Mouse (Mus musculus) adrenal gland, adult 2 months (tissue): Measurements from ENCODE around the gene 4931409K22Rik. TPM values are rescaled to one million over a fixed set of nuclear protein-coding genes. Genes with fewer than 3 reads are reported as not detected.
A peak's percentile ranks its signal among the peaks of the same experiment; 100 is the strongest.

Source experiments
- DNase-seq: peaks from one replicate; pipeline ENCODE4 v3.0.0; 2021
- polyA plus RNA-seq: library from polyadenylated mRNA; depleted of rRNA; stranded (reverse); fragments of >200 nt; gene quantifications from 2 replicates; pipeline ENCODE4 v1.2.3, GENCODE M21; 2012
- total RNA-seq, 2 experiments: library from RNA; stranded (reverse); gene quantifications; 2 replicates each; pipeline ENCODE4 v1.2.3; 2021

4931409K22Rik gene
- total and polyA plus RNA-seq, 3 experiments = not detected

DNA sequence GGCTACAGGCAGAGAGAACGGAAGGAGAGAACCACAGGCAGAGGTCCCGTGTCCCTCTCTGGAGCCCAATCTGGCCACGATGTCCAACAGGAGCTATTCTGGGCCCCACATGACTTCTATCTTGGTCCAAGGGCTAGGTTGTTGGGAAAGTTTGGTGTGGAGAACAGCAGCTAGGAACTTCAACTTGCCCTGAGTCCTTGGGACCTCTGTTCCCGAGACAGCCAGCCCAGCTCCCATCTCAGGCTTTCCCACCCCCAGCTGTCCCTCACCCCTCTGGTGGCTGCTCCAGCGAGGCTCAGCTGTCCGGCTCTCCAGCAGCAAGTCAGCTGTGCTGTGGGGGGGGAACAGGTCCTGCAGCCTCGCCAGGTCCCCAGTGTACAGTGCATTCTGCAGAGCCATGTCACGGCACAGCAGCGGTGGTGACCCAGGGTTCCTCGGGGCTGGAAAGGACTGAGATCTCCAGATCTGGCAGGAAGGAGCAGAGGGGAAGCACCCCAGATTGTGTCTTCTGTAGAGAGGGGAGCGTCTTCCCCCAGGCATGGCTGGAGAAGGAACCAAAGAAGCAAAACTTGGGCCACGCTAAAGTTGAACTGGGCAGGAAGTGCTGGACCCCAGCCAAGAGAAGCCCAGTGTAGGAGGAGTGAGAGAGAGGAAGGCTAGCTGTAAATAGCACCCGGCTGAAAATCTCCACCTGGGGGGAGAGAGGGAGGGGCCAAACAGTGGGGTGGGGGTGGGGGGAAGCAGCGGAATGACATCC, 16.0 kb downstream of the 4931409K22Rik start, which contains the start of gene Asb10:
Asb10 (minus strand) TSS at position 592 of the 757 bp plus-strand sequence.
- DNase-seq = peak; percentile 51

DNA sequence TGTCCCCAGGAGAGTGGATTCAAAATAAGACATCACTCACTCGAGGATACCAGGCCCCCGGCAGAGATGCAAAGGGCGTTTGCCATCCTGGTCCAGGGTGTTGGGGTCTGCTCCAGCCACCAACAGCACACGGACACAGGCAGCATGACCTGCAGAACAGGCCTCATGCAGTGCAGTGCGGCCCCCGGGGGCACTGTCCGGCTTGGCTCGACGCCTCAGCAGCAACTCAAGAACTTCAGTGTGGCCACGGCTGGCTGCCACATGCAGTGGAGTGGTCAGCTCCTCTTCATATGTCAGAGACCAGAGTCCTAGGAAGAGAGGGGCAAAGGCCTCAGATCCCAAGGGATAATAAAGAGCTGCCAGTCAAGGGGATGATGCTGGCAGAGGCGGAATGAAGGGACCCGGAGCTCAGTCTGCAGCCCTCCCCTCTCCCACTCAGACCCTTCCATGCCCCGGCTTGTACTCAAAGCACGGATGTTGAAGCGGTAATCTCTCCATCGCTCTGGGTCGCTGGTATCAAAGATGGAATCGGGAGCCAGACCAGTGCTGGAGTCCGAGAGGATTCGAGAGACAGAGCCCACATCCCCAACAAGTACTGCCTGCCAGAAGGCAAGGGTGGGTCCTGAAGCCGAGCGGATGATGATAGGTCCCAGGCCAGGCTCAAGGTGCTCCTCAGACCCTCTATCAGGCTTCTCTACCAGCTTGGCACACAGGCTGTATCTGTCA, 16.9 kb downstream of the 4931409K22Rik start:
- DNase-seq = no peak

GRCm38 (mm10) chr5:24537618-24538017, 19.0 kb downstream of the 4931409K22Rik start:
- DNase-seq = no peak

DNA sequence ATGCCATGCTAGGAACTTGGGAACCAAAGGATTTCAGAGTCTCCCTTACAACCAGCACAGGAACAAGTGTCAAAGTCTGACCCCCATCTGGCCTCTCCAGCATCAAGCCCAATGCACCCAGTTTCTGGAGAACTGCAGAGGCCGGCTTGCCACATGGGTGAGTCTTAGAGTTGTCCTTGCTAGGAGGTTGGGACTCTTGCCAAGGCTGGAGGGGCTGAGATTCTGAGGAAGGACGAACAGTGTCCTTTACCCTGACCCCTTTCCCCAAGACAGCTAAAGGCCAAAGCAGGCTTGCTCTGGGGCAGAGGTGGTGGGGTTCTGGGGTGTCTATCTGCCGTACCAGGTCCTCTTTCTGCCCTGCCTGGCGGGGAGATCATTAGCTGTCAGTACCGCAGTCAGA, 20.1 kb downstream of the 4931409K22Rik start:
- peak; percentile 66 for DNase-seq

- DNase-seq = no peak
These were observed 20.9 kb downstream of the 4931409K22Rik start for GRCm38 (mm10) chr5:24535731-24536130.

GRCm38 (mm10) chr5:24534292-24534691, 22.3 kb downstream of the 4931409K22Rik start:
- no peak for DNase-seq

DNA sequence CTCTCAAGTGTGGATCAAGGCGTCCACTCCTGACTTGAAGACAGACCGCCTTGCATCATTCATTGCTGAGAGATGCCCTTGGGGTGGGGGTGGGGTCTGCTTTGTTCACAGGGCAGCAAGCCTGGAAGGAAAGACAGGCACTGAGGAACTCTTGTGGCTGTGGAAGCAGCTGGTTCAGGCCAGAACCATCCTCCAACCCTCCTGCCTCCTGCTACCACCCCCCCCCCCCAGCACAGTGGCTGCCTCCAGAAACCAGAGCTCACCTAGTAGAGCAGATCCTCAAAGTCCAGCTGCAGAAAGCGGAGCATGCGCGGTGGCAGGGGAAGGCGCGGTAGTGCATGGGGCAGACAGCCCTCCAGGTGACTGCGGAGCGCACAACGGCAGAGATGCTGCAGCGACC, 23.2 kb downstream of the 4931409K22Rik start:
- DNase-seq = no peak

DNA sequence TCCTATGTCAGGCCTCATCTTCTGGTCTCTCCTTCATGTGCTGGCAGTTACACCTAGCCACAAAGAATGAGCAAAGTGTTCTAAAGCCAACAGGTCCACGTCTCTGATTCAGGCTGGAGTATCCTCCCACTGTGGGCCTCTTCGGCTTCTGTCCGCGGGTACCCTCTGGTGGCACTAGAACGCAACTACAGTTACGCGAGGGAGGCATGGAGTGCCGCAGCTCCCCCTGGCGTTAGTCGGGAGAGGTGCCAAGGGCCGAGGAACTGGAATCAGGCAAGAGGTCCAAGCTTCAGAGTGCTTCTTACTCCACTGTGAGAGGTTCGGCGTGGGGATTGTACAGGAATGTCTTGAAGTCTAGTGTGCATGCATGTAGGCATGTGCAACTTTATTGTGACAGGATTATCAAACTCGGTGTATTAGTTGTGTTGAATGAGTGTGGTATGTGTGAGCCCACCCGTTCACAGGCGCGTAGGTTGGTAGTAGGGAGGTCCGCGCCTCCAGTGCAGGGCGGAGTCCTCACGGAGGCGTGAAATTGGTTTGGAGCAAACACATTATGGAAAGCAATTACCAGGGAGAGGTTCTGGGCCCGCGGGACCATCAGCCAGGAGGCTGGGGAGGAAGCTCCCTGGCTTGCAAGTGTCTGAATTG, 26.4 kb downstream of the 4931409K22Rik start:
- peak; percentile 91 for DNase-seq

DNA sequence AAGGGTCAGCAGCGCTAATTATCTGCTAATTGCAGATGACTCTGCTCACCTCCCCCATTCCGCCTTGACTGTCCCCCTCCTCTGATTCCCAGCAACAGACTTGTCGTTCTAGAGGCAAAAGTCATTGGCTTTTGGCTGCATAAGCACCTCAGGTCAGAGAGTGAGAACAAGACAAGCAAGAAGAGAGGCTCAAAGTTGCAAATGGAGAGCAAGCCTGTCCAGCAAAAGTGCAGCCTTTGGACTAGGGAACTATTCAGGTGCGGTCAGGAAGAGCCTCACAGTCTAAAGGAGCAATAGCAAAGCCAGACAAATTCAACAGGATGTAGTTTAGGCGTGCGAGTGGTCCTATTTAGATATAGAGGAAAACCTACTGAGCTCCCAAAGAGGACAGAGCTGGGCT, 28.8 kb downstream of the 4931409K22Rik start:
- DNase-seq = no peak

DNA sequence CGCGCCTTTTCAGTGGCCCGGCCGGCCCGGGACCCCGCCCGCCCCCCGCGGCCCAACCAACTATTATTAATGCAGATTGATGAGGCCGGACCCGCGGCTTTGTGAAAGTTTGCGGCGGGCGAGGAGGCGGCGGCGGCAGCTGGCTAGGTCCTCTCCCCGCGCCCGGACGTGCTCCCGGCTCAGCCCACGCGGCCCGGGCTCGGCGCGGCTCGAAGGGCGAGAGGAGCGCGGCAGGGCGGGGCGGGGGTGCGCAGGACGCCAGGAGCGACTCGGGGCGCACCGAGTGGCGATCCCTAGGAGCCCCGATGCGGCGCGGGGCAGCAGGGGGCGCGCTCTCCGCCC, 29.7 kb downstream of the 4931409K22Rik start, which contains the start of gene Gbx1:
Gbx1 (minus strand) TSS at position 314 of the 342 bp plus-strand sequence.
- peak; percentile 51 for DNase-seq

GRCm38 (mm10) chr5:24526190-24526888, 30.3 kb downstream of the 4931409K22Rik start:
- DNase-seq = no peak

DNA sequence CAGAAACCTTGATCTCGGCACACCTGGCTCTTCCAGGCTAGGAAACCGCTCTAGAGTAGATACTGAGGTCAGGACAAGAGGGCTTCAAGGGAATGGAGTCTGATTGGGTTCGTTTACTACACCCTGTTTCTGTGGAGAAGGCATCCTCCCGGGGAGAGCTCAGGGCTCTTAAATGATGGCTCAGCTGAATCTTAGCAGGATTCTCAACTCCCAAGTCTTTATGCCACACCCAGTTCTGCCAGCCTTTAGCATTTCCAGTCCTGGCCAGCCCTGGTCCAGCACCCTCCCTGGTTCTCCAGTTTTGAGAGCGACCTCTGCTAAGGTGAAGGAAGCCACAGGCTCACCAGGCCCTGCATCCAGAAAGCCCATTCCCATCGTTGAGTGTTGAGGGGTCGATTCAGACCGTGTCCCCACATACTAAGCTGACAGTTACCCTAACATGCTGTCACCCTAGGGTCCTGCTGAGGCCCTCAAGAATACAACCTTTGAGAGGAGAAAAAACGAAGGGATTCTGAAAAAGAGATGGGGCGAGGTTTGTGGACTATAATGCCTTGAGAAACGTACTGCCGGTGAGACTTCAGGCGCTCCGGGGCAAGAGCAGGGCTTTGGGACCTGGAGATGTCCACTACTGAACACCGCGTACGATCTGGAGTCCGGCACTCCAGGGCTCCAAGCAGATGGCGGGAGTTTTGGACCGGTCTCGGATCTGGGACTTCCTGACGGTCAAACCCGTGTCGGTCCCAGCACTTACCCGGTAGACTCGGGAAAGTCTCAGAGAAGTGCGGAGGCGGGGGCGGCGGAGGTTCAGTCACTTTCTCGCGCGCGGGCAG, 31.0 kb downstream of the 4931409K22Rik start:
- DNase-seq = no peak

- DNase-seq = no peak
These were observed 32.1 kb downstream of the 4931409K22Rik start for GRCm38 (mm10) chr5:24524522-24524921.

DNA sequence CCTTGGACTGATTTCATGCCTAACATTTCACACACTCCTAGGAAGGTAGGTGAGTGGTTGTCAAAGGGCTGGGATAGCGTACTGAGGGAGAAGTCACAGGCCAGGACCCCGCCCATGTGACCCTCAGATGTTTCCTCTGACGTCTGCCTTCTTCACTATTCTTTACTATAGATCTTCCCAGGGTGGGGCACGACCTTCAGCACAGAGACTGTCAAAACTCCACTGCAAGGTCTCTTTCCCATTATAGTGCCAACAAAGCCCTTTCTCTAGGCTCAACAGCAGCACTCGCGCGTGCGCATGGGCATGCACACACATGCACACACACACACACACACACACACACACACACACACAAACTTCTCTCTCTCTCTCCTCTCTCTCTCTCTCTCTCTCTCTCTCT, 32.8 kb downstream of the 4931409K22Rik start:
- DNase-seq = no peak

GRCm38 (mm10) chr5:24521366-24521765, 35.2 kb downstream of the 4931409K22Rik start:
- DNase-seq = no peak

- DNase-seq = no peak
These were observed 44.3 kb downstream of the 4931409K22Rik start for GRCm38 (mm10) chr5:24512271-24512670.

GRCm38 (mm10) chr5:24510635-24511034, 46.0 kb downstream of the 4931409K22Rik start:
- DNase-seq = peak; percentile 46

DNA sequence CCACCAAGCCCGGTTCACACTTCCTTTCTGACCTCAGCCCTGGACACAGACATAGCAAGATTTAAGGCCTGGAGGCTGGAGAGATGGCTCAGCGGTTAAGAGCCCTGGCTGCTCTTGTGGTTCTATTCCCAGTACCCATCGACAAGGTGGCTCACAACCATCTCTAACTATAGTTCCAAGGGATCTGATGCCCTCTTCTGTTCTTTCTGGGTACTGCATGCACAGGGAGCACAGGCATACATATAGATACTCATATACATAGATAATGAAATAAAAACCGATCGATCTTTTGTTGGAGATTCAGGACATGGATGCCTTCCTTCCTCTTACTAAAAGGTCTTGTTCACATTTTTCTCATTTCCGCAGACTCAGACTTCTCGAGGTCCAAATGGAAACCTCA, 48.2 kb downstream of the 4931409K22Rik start:
- DNase-seq = no peak

- DNase-seq = no peak
These were observed 51.1 kb downstream of the 4931409K22Rik start for GRCm38 (mm10) chr5:24505513-24505912.

GRCm38 (mm10) chr5:24502786-24503185, 53.8 kb downstream of the 4931409K22Rik start:
- no peak for DNase-seq

- no peak for DNase-seq
These were observed 55.8 kb downstream of the 4931409K22Rik start for GRCm38 (mm10) chr5:24500851-24501250.
